Mouse (Mus musculus) kidney, adult 2 months (tissue): ENCODE data around the gene Hbb-bt.

Experiments used
- CTCF ChIP-seq: fragments of 200-500 bp; conservative IDR thresholded peaks from 2 replicates; pipeline ENCODE4 v1.5.1; 2011; ENCODE audit warnings: low read depth, mild to moderate bottlenecking, control low read depth, low read length, moderate library complexity, mixed read lengths; ENCODE audit not compliant: insufficient read depth, insufficient read length
- POLR2A ChIP-seq: fragments of 200-500 bp; IDR thresholded peaks from one replicate; pipeline ENCODE4 v1.6.1; 2011; ENCODE audit warnings: low read depth, low read length, control low read depth

DNA sequence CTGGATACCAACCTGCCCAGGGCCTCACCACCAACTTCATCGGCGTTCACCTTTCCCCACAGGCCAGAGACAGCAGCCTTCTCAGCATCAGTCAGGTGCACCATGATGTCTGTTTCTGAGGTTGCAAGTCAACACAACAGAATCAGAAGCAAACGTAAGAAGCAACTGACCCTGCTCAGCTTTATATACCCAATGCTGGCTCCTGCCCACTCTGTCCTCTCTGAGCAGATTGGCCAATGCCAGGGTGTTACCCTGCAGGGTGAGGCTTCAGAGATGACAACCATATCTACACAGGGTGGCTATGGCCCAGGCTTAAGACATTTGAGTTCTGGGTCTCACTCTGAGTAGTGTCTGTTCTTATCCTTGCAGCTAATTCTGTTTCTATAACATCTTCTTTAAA is at the start of gene Hbb-bt:
- TF ChIP-seq CTCF (no peak), POLR2A (no peak)
